Mouse (Mus musculus) spleen, adult 2 months (tissue): ENCODE results near the gene Olfr844.

Source experiments
- CTCF ChIP-seq: fragments of 200-500 bp; IDR thresholded peaks from 2 replicates; pipeline ENCODE4 v1.5.1; 2011; ENCODE audit warnings: mild to moderate bottlenecking, inconsistent platforms; ENCODE audit not compliant: insufficient read depth, insufficient read length, insufficient replicate concordance; ENCODE audit errors: extremely low read depth
- POLR2A ChIP-seq: fragments of 200-500 bp; IDR thresholded peaks from 2 replicates; pipeline ENCODE4 v1.6.1; 2011; ENCODE audit warnings: low read depth, low read length, inconsistent platforms

- TF ChIP-seq CTCF (no peak), POLR2A (no peak)
Measured at GRCm38 (mm10) chr9:19316047-19316446, at the start of gene Olfr844.
